Mouse (Mus musculus): ENCODE results near the gene Slc47a2. TPM values are rescaled to one million over a fixed set of nuclear protein-coding genes. Genes with fewer than 3 reads are reported as not detected.

Slc47a2 gene
- polyA plus RNA-seq, 1 experiment from 2014 or later: not detected

Other genes with a start within 250 kb of the Slc47a2 start
- gene Tnfrsf13b, start 216.1 kb downstream of the Slc47a2 start, polyA plus RNA-seq (2015; fragmentation: Nextera tagmentation; extraction: Ambion mirVana): 0.78 and 0.91 TPM in 2 replicates
- gene Usp22, start 167.8 kb downstream of the Slc47a2 start, polyA plus RNA-seq (2015; fragmentation: Nextera tagmentation; extraction: Ambion mirVana): 419 and 436 TPM in 2 replicates
- 0.14 and 0.28 TPM in 2 replicates for gene Aldh3a1, start 135.3 kb downstream of the Slc47a2 start, polyA plus RNA-seq (2015; fragmentation: Nextera tagmentation; extraction: Ambion mirVana)
- 27.5 and 28.0 TPM in 2 replicates for gene Aldh3a2, start 75.4 kb downstream of the Slc47a2 start, polyA plus RNA-seq (2015; fragmentation: Nextera tagmentation; extraction: Ambion mirVana)
- gene Slc47a1, start 35.5 kb upstream of the Slc47a2 start, polyA plus RNA-seq (2015; fragmentation: Nextera tagmentation; extraction: Ambion mirVana): 0.13 TPM in 1 of 2 replicates, not detected in the other
- gene Rnf112, start 111.3 kb upstream of the Slc47a2 start, polyA plus RNA-seq (2015; fragmentation: Nextera tagmentation; extraction: Ambion mirVana): 22.4 and 24.2 TPM in 2 replicates
- gene Mfap4, start 142.6 kb upstream of the Slc47a2 start, polyA plus RNA-seq (2015; fragmentation: Nextera tagmentation; extraction: Ambion mirVana): 50.5 and 59.5 TPM in 2 replicates
- 109 and 117 TPM in 2 replicates for gene Mapk7, start 151.5 kb upstream of the Slc47a2 start, polyA plus RNA-seq (2015; fragmentation: Nextera tagmentation; extraction: Ambion mirVana)
- 38.8 and 42.8 TPM in 2 replicates for gene B9d1, start 162.3 kb upstream of the Slc47a2 start, polyA plus RNA-seq (2015; fragmentation: Nextera tagmentation; extraction: Ambion mirVana)
- 64.6 and 67.3 TPM in 2 replicates for gene Epn2, start 236.8 kb upstream of the Slc47a2 start, polyA plus RNA-seq (2015; fragmentation: Nextera tagmentation; extraction: Ambion mirVana)